Mouse (Mus musculus) embryonic facial prominence, embryonic 10.5 days (tissue): ENCODE data around the gene Pnmt. TPM values are rescaled to one million over a fixed set of nuclear protein-coding genes. Genes with fewer than 3 reads are reported as not detected.

Source experiments
- DNase-seq: peaks from one replicate; pipeline ENCODE4 v3.0.0-alpha.2; 2017; ENCODE audit warnings: low spot score
- H3K27ac ChIP-seq: fragments of 300-500 bp; sonication (generic); replicated peaks from 2 replicates; pipeline ENCODE4 v1.5.1; 2016; ENCODE audit warnings: mild to moderate bottlenecking
- H3K27me3 ChIP-seq: fragments of 300-500 bp; sonication (generic); replicated peaks from 2 replicates; pipeline ENCODE4 v1.6.1; 2016; ENCODE audit warnings: low read depth, mild to moderate bottlenecking; ENCODE audit not compliant: poor library complexity, severe bottlenecking
- H3K36me3 ChIP-seq: fragments of 300-500 bp; sonication (generic); replicated peaks from 2 replicates; pipeline ENCODE4 v1.6.1; 2016; ENCODE audit warnings: mild to moderate bottlenecking, moderate library complexity
- H3K4me1 ChIP-seq: fragments of 300-500 bp; sonication (generic); 2 replicates; pipeline ENCODE4 v1.6.1; 2016
- H3K4me3 ChIP-seq: fragments of 300-500 bp; sonication (generic); 2 replicates; pipeline ENCODE4 v1.5.1; 2016; ENCODE audit warnings: mild to moderate bottlenecking, moderate library complexity
- H3K9me3 ChIP-seq: fragments of 300-500 bp; sonication (generic); 2 replicates; pipeline ENCODE4 v1.6.1; 2016; ENCODE audit warnings: mild to moderate bottlenecking
- WGBS: fragments of 180-500 bp; shearing (Covaris S2); methylation state at CpG from one replicate; pipeline ENCODE4 v1.1.7; 2016; 5-methylcytosine and 5-hydroxymethylcytosine counted together
- polyA plus RNA-seq: library from polyadenylated mRNA; unstranded; fragments of >200 nt; fragmentation: Nextera tagmentation; extraction: Ambion mirVana; gene quantifications from 2 replicates; pipeline ENCODE4 v1.2.1, GENCODE M21; 2016

Pnmt gene
- polyA plus RNA-seq, 1 experiment from 2014 or later: 0.17 TPM

DNA sequence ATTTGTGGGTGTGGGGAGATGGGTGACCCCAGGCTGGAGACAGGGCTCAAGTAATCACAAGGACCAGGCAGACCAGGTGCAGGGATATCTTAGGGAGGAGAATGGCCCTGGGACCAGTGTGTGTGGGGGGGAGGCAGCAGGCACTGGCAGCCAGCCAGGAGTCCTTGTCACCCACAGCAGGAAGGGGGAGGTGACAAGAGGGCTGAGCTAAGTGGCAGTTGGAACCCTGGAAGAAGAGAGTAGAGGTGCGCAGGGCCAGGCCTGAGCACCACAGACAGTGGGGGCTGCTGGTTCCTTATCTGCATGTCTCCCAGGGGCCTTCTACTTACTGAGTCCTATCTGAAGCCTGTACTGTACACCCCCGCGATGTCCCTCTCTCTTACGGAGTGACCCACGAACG lies 7.1 kb downstream of the Pnmt start:
- peaks cover 57% of the 10 kb centered on the region for H3K27me3 ChIP-seq
- 73% methylated on average over 6 of the region's 6 CpGs for WGBS
- H3K4me3 ChIP-seq: 0 out of 2 replicates have a peak overlapping the region, but pooled peaks have one; percentile 13
- H3K4me1 ChIP-seq: peaks cover 45% of the 10 kb centered on the region
- H3K36me3 ChIP-seq: no peaks in the 10 kb centered on the region
- no peak for DNase-seq
- no peak overlapping the region; the same call in 1 of the 2 replicates for H3K27ac ChIP-seq
- H3K9me3 ChIP-seq: no peaks in the 10 kb centered on the region

DNA sequence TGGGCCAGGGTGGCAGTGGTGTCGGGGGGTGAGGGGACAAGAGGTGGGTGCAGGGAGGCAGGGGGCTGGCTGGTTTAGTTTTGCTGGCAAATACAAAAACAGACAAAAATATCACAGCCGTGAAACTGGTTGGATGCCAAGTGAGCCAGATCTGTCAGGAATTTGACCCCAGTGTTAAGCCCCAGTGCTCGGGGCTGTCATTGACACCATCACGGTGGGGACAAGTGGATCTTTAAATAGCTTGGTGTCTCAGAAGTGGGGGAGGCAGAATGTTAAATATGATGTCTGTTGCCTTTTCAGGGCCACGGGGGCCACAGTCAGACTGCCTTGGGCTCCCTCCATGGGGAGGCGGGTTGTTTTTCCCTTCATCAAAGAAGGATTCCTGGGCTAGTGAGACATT lies 8.1 kb downstream of the Pnmt start:
- H3K27ac ChIP-seq: 0 out of 2 replicates have a peak overlapping the region, but pooled peaks have one; percentile 32
- peaks cover 38% of the 10 kb centered on the region for H3K4me1 ChIP-seq
- no peaks in the 10 kb centered on the region for H3K36me3 ChIP-seq
- WGBS: 47% methylated on average over 6 of the region's 6 CpGs
- no peak overlapping the region for H3K4me3 ChIP-seq
- DNase-seq: no peak
- no peaks in the 10 kb centered on the region for H3K9me3 ChIP-seq
- H3K27me3 ChIP-seq: peaks cover 48% of the 10 kb centered on the region

DNA sequence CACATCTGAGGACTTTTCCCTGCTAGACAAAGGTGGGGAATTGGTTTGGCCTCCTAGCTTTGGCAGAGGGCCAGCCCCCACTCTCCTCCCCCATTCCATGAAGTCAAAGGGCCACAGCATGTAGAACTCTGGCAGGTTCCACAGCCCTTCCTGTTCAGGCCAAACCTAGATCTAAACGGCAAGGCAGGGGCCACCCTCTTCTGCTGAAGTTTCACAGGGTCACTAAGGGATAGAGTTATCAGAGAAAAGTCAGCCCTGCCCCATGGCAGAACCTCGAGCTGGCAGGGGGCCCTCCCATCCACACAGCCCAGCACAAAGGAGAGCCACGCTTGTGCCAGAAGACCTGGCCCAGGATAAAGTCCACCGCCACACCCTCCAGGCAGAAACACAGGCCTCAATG lies 8.8 kb downstream of the Pnmt start:
- Histone ChIP-seq H3K4me3 (no peak overlapping the region), H3K27me3 (peaks cover 40% of the 10 kb centered on the region), H3K9me3 (no peaks in the 10 kb centered on the region), H3K4me1 (peaks cover 45% of the 10 kb centered on the region), H3K36me3 (no peaks in the 10 kb centered on the region), H3K27ac (0 out of 2 replicates have a peak overlapping the region, but pooled peaks have one; percentile 5)
- DNase-seq: no peak
- 66% methylated on average over 4 of the region's 4 CpGs for WGBS

DNA sequence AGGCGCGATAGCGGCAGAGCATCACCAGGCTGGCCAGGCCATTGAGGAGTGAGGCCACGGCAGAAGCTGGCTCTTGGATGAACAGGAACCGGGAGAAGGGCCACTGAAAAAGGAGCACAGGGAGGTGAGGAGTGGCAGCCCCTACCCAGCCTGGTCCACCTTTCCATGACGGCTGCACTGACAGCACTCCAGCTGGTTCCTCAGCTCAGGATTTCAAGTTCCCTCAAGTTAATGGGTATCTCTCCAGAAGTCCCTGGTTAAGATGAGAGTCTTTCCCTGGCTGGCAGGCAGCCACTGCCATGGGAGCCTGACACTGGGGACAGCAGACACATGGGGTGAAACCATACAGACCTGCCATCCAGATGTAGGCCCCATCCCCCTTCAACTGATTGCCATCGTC lies 11.7 kb downstream of the Pnmt start:
- no peaks in the 10 kb centered on the region for H3K36me3 ChIP-seq
- WGBS: 93% methylated on average over 7 of the region's 7 CpGs
- DNase-seq: no peak
- H3K4me3 ChIP-seq: no peak overlapping the region
- H3K27ac ChIP-seq: no peak overlapping the region
- H3K27me3 ChIP-seq: peaks cover 11% of the 10 kb centered on the region
- peaks cover 37% of the 10 kb centered on the region for H3K4me1 ChIP-seq
- no peaks in the 10 kb centered on the region for H3K9me3 ChIP-seq

DNA sequence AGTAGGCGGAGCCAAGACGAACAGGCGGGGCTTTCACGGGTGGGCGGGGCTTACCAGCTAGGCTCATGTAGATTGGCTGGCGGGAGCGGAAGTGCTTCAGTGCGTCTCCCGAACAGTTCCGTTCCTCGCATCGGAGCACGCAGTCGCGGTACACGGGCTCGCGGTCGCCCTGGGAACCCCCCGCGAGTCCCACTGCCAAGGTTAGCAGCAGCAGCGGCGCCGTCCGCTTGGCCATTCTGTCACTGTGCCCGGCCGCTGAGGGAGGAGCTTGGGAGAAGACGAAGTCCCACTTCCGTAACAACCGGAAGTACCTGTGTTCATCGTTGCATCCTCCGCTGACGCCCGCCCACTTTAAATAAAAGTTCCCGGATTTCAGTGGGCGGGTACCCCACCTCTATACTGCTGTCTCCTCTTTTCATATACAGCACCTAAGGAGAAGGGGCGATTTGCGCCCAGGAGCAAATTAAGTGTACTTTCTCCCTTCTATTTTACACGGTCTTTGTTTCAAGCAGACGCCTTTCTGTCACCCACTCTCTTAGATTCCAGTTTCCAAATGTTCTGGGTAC lies 14.0 kb downstream of the Pnmt start, which contains the start of gene Pgap3:
Gene Pgap3, minus strand, starts transcription at position 330 of the 566 bp plus-strand sequence.
- peak; percentile 93 for DNase-seq
- under 1% methylated on average over 40 of the region's 40 CpGs for WGBS
- peak within 1 kb of the TSS; percentile 88 for H3K4me3 ChIP-seq
- no peaks in the 10 kb centered on the region for H3K36me3 ChIP-seq
- H3K27me3 ChIP-seq: no peaks in the 10 kb centered on the region
- H3K9me3 ChIP-seq: no peaks in the 10 kb centered on the region
- H3K4me1 ChIP-seq: peaks cover 16% of the 10 kb centered on the region
- H3K27ac ChIP-seq: peak within 1 kb of the TSS; percentile 98

DNA sequence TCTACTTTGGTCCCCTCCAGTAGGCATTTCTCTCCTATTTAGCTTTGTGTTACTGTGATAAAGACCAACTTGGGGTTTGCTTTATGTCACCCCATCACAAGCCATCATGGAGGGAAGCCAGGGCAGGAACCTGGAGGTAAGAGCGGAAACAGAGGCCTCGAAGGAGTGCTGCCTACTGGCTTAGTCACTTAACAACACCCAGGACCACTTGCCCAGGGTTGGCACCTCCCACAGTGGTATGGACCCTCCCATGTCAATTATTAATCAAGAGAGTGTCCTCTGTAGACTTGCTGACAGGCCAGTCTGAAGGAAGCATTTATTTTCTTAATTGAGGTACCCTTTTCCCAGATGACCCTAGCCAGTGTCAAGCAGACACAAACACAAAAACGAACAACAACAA lies 14.6 kb downstream of the Pnmt start:
- 62% methylated on average over 3 of the region's 3 CpGs for WGBS
- Histone ChIP-seq H3K27me3 (no peaks in the 10 kb centered on the region), H3K27ac (peak overlapping the region; percentile 98), H3K4me3 (peak overlapping the region; percentile 88), H3K4me1 (peaks cover 16% of the 10 kb centered on the region), H3K9me3 (no peaks in the 10 kb centered on the region), H3K36me3 (no peaks in the 10 kb centered on the region)
- DNase-seq: no peak

DNA sequence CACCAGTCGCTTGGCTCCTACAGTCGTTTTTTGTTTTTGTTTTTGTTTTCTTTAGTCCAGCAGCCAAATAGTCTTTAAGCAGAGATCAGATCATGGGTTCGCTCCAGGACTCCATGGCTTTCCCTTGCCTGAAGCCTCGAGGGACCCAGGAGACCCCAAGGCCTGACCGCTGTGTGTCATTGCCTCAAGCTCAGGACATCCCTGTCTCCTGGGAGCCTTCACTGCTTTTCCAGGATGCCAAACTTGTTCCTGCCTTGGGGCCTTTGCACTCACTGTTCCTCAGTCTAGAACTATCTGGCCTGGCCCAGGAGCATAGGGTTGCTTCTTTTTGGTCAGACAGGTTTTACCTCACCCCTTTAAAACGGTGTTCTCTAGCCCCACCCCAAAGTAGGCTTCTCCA lies 20.4 kb downstream of the Pnmt start:
- H3K4me3 ChIP-seq: no peak overlapping the region
- no peak overlapping the region for H3K27ac ChIP-seq
- H3K36me3 ChIP-seq: no peaks in the 10 kb centered on the region
- peaks cover 20% of the 10 kb centered on the region for H3K4me1 ChIP-seq
- peaks cover 22% of the 10 kb centered on the region for H3K27me3 ChIP-seq
- no peaks in the 10 kb centered on the region for H3K9me3 ChIP-seq
- no peak for DNase-seq
- 68% methylated on average over 6 of the region's 6 CpGs for WGBS

DNA sequence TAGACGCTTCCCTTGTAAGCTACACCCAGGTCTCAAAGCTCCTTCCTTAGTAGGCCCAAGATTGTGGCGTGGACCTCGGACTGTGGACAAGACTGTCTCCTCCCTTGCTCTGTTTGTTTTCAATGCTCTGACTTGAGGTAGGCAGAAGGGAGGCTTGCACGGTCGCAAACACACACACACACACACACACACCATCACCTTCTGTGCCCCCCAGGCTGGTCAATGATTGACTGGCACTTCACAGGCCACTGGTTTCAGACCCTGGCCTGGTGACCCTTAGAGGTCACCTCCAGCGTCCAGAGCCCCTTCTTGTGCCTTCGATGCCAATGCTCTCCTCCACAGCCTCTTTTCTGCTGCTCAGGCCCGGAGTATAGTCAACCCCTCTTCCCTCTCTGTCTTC lies 22.6 kb downstream of the Pnmt start:
- H3K27me3 ChIP-seq: peaks cover 28% of the 10 kb centered on the region
- no peak for DNase-seq
- peak overlapping the region; percentile 38 for H3K4me3 ChIP-seq
- H3K4me1 ChIP-seq: peaks cover 41% of the 10 kb centered on the region
- no peaks in the 10 kb centered on the region for H3K9me3 ChIP-seq
- 38% methylated on average over 8 of the region's 8 CpGs for WGBS
- peak overlapping the region; percentile 74 for H3K27ac ChIP-seq
- H3K36me3 ChIP-seq: no peaks in the 10 kb centered on the region

DNA sequence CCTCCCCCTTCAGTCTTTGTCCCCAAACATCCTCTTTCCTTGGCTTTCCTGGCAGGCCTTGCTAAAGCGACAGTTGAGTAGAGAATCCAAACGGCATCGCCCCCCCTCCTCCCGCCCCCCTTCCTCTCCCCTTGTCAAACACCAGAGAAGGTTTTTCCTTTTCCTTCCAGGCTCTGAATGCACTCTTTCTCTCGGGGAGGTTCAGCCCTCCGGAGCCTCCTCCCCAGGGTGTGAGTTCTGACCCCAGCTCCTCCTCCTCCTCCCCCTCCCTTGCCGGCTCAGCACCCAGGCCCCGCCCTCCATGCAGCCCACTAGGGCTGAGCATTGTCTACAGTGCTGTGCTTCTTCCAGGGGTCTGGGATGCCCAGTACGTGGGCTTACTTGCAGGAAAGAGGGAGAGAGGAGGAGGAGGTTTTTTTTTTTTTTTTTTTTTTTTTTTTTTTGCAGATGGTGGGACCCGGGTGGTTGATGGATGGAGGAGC lies 23.1 kb downstream of the Pnmt start:
- H3K27ac ChIP-seq: peak overlapping the region; percentile 74
- peak overlapping the region; percentile 38 for H3K4me3 ChIP-seq
- H3K9me3 ChIP-seq: no peaks in the 10 kb centered on the region
- H3K4me1 ChIP-seq: peaks cover 46% of the 10 kb centered on the region
- DNase-seq: peak; percentile 75
- no peaks in the 10 kb centered on the region for H3K36me3 ChIP-seq
- 3% methylated on average over 10 of the region's 10 CpGs for whole genome bisulfite sequencing
- peaks cover 33% of the 10 kb centered on the region for H3K27me3 ChIP-seq

DNA sequence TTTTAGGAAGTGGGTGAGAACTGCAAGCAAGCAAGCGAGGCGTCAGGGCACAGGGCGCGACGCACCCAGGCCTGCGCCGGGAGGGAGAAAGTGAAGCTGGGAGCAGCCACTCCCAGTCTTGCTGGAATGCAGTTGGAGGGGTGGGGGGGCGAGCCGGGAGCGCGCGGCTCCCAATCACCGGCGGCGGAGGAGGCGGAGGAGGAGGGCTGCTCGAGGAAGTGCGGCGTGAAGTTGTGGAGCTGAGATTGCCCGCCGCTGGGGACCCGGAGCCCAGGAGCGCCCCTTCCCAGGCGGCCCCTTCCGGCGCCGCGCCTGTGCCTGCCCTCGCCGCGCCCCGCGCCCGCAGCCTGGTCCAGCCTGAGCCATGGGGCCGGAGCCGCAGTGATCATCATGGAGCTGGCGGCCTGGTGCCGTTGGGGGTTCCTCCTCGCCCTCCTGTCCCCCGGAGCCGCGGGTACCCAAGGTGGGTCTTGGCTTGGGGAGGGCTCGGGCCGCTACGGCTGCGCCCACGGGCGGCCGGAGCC lies 26.1 kb downstream of the Pnmt start, which contains the start of gene Erbb2:
Gene Erbb2, plus strand, starts transcription at position 198 of the 524 bp plus-strand sequence.
- Histone ChIP-seq H3K4me3 (peak within 1 kb of the TSS; percentile 96), H3K27me3 (peaks cover 43% of the 10 kb centered on the region), H3K36me3 (peaks cover 10% of the 10 kb centered on the region), H3K27ac (peak within 1 kb of the TSS; percentile 93), H3K9me3 (no peaks in the 10 kb centered on the region), H3K4me1 (peaks cover 64% of the 10 kb centered on the region)
- under 1% methylated on average over 49 of the region's 49 CpGs for WGBS
- DNase-seq: peak; percentile 93

DNA sequence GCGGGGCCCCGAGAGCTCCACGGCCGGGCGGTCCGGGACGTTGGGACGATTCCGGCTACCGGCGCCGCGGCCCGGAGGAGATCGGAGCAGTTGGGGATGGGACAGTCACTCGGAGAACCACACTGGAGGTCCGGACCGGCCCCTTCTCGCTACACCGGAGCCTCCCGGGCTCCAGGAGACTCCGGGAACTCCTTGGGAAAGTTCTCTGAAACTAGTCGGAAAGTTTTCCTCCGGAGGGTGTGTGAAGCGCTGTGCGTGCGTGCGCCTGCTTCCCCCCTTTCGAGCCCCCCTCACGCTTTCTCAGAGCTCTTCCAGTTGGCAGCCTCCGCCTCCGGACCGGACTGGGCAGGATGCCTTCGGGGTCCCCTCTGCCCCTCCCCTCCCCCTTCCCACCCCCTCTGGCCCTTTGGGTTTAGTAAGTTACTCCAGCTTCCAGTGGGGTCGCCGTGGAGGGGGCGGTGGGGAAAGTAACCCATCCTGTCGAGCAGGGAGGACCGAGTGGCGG lies 26.6 kb downstream of the Pnmt start:
- peaks cover 43% of the 10 kb centered on the region for H3K27me3 ChIP-seq
- under 1% methylated on average over 40 of the region's 40 CpGs for WGBS

DNA sequence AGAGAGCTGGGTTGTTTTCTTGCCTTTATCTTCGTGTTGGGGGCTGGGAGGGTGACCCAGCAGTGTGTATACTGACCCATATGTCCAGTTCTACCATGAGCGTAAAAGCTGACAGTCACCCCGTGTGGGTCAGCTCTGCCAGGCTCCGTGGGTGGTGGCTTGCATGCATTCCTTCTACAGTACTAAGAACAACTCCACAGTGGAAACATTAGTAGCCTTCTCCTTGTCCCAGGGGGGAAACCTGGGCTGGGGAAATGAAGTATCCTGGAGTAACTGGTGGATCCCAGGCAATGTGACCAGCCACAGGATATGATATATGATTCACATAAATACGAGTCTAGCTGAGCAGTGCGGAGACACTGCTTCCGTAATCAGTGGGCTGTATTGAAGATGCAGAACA lies 27.5 kb downstream of the Pnmt start:
- Histone ChIP-seq H3K27ac (peak overlapping the region; percentile 93; the same call in 1 of the 2 replicates), H3K27me3 (peaks cover 40% of the 10 kb centered on the region), H3K4me3 (peak overlapping the region; percentile 96), H3K9me3 (no peaks in the 10 kb centered on the region), H3K4me1 (peaks cover 62% of the 10 kb centered on the region), H3K36me3 (peaks cover 16% of the 10 kb centered on the region)
- no peak for DNase-seq
- 29% methylated on average over 7 of the region's 7 CpGs for WGBS

More for the DNA sequence above, 26.6 kb downstream of the Pnmt start:
- peak; percentile 75 for DNase-seq
- Histone ChIP-seq H3K27ac (peak overlapping the region; percentile 93), H3K4me1 (peaks cover 64% of the 10 kb centered on the region), H3K36me3 (peaks cover 10% of the 10 kb centered on the region), H3K4me3 (peak overlapping the region; percentile 96), H3K9me3 (no peaks in the 10 kb centered on the region)

DNA sequence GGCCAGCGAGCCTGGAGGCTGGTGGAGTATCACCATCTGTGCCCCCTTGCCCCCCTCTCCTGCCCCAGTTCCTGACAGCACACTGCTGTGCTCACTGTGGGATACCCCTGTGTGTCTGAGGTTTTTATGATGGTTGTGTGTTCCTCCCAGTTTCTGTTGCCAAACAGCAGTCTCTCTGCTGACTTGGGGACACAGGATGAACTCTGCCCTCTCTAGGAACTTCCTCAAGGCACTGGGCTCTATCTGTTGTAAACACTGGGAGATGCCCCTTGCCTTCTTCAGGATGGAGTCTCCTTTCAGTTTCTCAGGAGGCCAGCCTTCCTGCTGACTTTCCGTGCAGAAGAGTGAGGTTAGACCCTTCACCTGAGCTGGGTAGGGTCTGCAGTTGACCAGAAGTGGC lies 27.9 kb downstream of the Pnmt start:
- Histone ChIP-seq H3K4me1 (peaks cover 58% of the 10 kb centered on the region), H3K4me3 (peak overlapping the region; percentile 96), H3K27ac (no peak overlapping the region; the same call in 1 of the 2 replicates), H3K27me3 (peaks cover 39% of the 10 kb centered on the region), H3K9me3 (no peaks in the 10 kb centered on the region), H3K36me3 (peaks cover 21% of the 10 kb centered on the region)
- 25% methylated on average over 2 of the region's 2 CpGs for WGBS
- no peak for DNase-seq
